Mouse (Mus musculus) stomach, embryonic 15.5 days (tissue): ENCODE measurements around the gene Vav3. TPM values are rescaled to one million over a fixed set of nuclear protein-coding genes. Genes with fewer than 3 reads are reported as not detected.

ENCODE experiments used
- ATAC-seq: fragments of 200-750 bp; cut with Nextera tagmentation; 2 replicates; pipeline ENCODE4 v1.8.0; 2017; ENCODE audit warnings: low read depth, moderate number of reproducible peaks, moderate TSS enrichment; ENCODE audit not compliant: insufficient read depth, low FRiP score
- H3K27ac ChIP-seq: fragments of 300-500 bp; sonication (generic); 2 replicates; pipeline ENCODE4 v1.5.1; 2015; ENCODE audit warnings: mild to moderate bottlenecking, inconsistent platforms
- H3K27me3 ChIP-seq: fragments of 300-500 bp; sonication (generic); replicated peaks from 2 replicates; pipeline ENCODE4 v1.6.1; 2015; ENCODE audit warnings: inconsistent platforms
- H3K36me3 ChIP-seq: fragments of 300-500 bp; sonication (generic); 2 replicates; pipeline ENCODE4 v1.6.1; 2015; ENCODE audit warnings: inconsistent platforms
- H3K4me1 ChIP-seq: fragments of 300-500 bp; sonication (generic); 2 replicates; pipeline ENCODE4 v1.6.1; 2015; ENCODE audit warnings: inconsistent platforms
- H3K4me2 ChIP-seq: fragments of 300-500 bp; sonication (generic); 2 replicates; pipeline ENCODE4 v1.6.1; 2015; ENCODE audit warnings: mild to moderate bottlenecking, inconsistent platforms
- H3K4me3 ChIP-seq: fragments of 300-500 bp; sonication (generic); replicated peaks from 2 replicates; pipeline ENCODE4 v1.5.1; 2015; ENCODE audit warnings: inconsistent platforms
- H3K9ac ChIP-seq: fragments of 300-500 bp; sonication (generic); 2 replicates; pipeline ENCODE4 v1.6.1; 2015; ENCODE audit warnings: inconsistent platforms
- H3K9me3 ChIP-seq: fragments of 300-500 bp; sonication (generic); 2 replicates; pipeline ENCODE4 v1.6.1; 2016; ENCODE audit warnings: inconsistent platforms
- WGBS: fragments of 180-500 bp; shearing (Covaris S2); methylation state at CpG from one replicate; pipeline ENCODE4 v1.1.7; 2015; 5-methylcytosine and 5-hydroxymethylcytosine counted together
- polyA plus RNA-seq: library from polyadenylated mRNA; unstranded; fragments of >200 nt; fragmentation: Nextera tagmentation; extraction: Ambion mirVana; gene quantifications from 2 replicates; pipeline ENCODE4 v1.2.1, GENCODE M21; 2015

Vav3 gene
- polyA plus RNA-seq, 1 experiment from 2014 or later, result 17.5 TPM

DNA sequence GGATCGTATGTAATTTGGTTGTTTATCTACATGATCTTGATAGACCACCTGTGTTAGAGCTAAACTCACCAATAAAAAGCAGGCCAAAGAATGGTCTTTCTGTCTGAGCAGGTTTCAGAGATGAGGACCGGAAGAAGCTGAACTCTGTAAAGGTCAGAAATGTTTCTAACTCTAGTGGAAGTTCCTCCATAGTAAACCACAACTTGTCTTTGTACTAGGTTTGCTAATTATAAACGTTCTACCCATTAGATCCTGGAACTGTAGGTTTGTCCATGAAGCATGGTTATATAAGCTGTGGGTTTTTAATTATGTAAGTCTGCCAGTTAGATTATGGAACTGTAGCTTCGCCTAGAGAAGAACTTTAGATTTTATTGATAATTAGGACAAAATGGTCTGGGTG lies 20.3 kb downstream of the Vav3 start:
- Histone ChIP-seq H3K9ac (no peak overlapping the region), H3K4me2 (no peak overlapping the region), H3K36me3 (no peaks in the 10 kb centered on the region), H3K4me3 (no peak overlapping the region), H3K27ac (no peak overlapping the region), H3K27me3 (no peaks in the 10 kb centered on the region), H3K9me3 (no peaks in the 10 kb centered on the region), H3K4me1 (no peaks in the 10 kb centered on the region)
- WGBS, result 53% methylated on average over 4 of the region's 4 CpGs
- no peak for ATAC-seq

DNA sequence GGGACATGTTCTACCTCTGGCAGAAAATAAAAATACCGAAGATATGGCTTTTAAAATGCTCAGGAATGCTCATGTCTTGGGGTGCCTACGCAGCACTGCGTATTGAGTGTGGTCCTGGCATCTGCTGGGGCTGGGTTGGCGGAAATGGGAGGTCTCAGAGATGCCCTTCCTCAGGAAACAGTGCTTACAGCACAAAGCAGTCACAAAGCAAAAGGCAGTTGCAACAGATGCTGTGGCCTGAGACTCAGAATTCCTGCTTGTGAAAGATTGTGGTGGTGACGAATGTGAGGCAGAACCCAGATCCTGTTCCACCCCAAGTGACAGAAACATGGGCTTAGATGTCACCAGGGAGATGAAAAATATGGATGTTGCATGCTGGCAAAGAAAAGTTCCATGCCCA lies 21.4 kb downstream of the Vav3 start:
- 71% methylated on average over 5 of the region's 5 CpGs for WGBS
- ATAC-seq, result no peak
- Histone ChIP-seq H3K4me1 (no peaks in the 10 kb centered on the region), H3K4me2 (no peak overlapping the region), H3K36me3 (no peaks in the 10 kb centered on the region), H3K27me3 (no peaks in the 10 kb centered on the region), H3K9me3 (no peaks in the 10 kb centered on the region), H3K27ac (no peak overlapping the region), H3K4me3 (no peak overlapping the region), H3K9ac (no peak overlapping the region)

DNA sequence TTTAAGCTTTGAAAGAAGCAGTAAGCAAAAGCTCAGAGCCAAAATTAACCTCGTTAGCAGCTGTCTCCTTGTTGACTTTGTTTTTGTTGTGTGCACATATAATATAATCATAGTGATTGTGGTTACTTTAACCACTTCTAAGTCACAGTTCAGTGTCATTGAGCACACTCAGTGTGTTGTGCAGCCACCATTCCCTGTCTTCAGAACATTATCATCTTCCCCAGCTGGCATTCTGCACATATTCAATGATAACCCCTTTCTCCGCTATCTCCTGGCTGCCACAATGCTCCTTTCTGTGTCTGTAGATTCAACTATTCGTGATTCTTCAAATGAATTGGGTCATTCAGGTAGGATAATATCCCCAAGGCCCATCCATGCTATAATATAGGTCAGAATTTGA lies 21.9 kb downstream of the Vav3 start:
- no peaks in the 10 kb centered on the region for H3K4me1 ChIP-seq
- no peaks in the 10 kb centered on the region for H3K36me3 ChIP-seq
- WGBS, result 74% methylated on average over 3 of the region's 3 CpGs
- no peak for ATAC-seq
- no peak overlapping the region for H3K27ac ChIP-seq
- H3K9ac ChIP-seq, result no peak overlapping the region
- H3K27me3 ChIP-seq, result no peaks in the 10 kb centered on the region
- no peak overlapping the region for H3K4me2 ChIP-seq
- no peaks in the 10 kb centered on the region for H3K9me3 ChIP-seq
- H3K4me3 ChIP-seq, result no peak overlapping the region

DNA sequence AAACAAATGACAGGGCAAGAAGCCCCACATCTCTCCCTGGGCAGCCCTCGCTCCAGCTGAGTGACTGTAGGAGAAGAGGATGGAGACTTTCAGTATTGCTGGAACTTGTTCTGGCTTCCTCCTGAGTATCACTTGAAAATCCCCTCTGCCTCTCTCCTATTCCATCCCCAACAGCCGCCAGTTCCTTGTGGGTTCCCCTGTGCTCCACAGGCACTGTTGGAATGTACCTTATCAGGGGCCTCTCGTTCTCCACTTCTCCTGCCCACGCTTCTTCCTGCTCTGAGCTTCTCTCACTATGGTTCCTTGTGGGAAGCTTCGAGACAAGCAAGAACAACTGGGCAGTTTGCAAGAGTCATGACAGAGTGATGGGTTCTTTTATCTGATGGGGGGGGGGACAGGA lies 23.1 kb downstream of the Vav3 start:
- no peak overlapping the region for H3K4me2 ChIP-seq
- H3K27me3 ChIP-seq, result no peaks in the 10 kb centered on the region
- H3K27ac ChIP-seq, result no peak overlapping the region
- 45% methylated on average over 5 of the region's 5 CpGs for WGBS
- H3K4me1 ChIP-seq, result no peaks in the 10 kb centered on the region
- no peaks in the 10 kb centered on the region for H3K9me3 ChIP-seq
- H3K4me3 ChIP-seq, result no peak overlapping the region
- no peak for ATAC-seq
- H3K9ac ChIP-seq, result no peak overlapping the region
- no peaks in the 10 kb centered on the region for H3K36me3 ChIP-seq

DNA sequence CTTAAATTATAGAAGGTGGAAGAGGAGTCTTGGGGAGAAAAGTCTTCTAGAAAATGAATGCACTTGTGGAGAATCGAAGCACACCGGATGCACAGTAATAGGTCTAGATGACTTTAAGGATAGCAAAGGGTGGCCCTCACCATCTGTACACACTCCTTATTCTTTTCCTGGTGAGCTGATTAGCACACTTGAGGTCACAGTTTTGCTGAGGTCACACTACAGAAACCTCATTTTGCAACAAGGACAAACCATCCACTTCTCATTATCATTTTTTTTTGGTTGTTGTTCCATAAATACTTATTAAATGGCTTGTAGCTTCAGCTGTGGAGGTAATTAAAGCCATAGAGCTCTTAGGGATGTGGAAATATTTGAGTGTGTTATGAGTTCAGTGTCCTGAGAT lies 25.4 kb downstream of the Vav3 start:
- Histone ChIP-seq H3K36me3 (no peaks in the 10 kb centered on the region), H3K27me3 (no peaks in the 10 kb centered on the region), H3K27ac (no peak overlapping the region), H3K9me3 (no peaks in the 10 kb centered on the region), H3K4me3 (no peak overlapping the region), H3K4me2 (no peak overlapping the region), H3K4me1 (no peaks in the 10 kb centered on the region), H3K9ac (no peak overlapping the region)
- no peak for ATAC-seq
- WGBS, result 91% methylated on average over 2 of the region's 2 CpGs

DNA sequence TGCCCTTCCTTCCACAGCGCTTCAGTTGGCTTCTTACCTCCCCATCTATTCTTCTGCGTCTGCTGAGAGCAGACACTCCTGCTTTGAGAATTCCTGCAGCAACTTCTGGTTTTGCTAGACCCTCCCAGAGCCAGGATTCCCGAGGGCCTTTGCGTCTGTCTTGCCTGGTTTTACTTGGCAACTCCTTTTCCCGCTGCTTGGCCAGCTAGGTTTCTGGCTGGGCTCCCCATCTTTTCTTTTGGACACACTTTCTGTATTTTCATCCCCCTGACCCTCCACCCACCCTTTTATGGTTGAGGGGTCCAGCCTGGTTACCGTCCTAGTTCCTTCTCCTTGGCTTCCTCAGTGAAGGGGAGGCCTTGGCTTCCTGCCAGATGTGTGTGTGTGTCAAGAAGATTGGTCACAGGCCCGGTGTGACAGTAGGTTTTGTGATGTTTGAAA lies 26.0 kb downstream of the Vav3 start:
- Histone ChIP-seq H3K4me1 (no peaks in the 10 kb centered on the region), H3K4me3 (no peak overlapping the region), H3K9me3 (no peaks in the 10 kb centered on the region), H3K27ac (no peak overlapping the region), H3K36me3 (no peaks in the 10 kb centered on the region), H3K4me2 (no peak overlapping the region), H3K9ac (no peak overlapping the region), H3K27me3 (no peaks in the 10 kb centered on the region)
- WGBS, result 39% methylated on average over 7 of the region's 7 CpGs
- no peak for ATAC-seq

DNA sequence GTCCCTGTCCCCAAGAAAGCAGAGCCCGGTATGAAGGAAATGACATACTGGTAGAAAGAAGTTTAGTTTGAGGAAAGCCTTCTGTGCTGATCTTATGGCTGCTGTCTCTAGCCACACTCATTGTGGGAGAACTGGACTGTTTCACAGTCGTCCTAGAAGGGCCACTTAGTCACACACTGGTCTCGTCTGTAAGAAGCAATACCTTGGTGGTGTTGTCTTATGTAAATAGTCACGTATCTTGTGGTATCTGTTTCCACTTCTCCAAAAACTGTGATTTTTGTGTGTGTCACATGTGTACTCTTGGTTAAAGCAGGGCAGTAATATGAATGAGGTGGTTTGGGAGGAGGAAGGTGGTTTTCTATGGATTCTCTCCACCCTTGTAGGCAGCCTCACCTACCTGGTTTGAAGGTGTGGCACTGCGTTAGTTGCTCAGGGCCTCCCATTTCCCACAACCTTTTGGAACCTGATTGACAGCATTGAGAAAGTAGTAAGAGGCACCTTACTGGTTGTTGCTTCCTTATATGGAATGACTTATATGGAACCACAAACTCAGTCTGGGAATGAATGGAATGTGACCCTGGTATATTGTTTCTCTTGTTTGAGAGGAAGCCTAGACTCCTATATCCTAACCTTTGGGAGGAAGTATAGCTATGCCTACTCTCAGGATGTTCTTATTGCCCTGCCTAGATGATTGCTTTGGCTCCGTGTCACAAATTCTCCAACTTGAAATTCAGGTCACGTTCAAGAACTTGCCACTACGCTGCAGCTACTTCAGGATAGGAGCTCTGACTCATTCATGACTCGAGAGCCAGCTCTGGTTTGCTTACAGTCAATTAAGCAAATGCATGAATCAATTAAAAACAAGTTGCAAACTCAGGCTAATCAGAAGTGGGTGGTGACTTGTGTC lies 28.2 kb downstream of the Vav3 start:
- no peak; the same call in 1 of the 2 replicates for ATAC-seq
- Histone ChIP-seq H3K9ac (no peak overlapping the region), H3K4me1 (no peaks in the 10 kb centered on the region), H3K4me3 (no peak overlapping the region), H3K9me3 (no peaks in the 10 kb centered on the region), H3K27me3 (no peaks in the 10 kb centered on the region), H3K27ac (no peak overlapping the region), H3K36me3 (no peaks in the 10 kb centered on the region), H3K4me2 (no peak overlapping the region)
- WGBS, result 64% methylated on average over 9 of the region's 9 CpGs

DNA sequence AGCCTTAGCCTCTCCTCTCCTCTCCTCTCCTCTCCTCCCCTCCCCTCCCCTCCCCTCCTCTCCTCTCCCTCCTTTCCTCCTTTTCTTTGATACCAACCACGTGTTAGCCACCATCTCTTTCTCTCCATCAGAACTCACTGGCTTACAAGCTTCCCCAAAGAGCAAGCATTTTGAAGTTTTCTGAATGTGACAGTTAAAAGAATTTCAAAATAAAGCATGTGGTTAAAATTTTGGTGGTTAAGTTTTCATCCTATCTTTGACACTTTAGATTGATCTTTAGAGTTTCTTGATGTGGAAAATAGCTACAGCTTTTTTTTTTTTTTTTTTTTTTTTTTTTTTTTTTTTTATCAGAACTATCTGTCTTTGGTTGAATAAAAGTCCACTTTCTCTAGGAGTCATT lies 31.1 kb downstream of the Vav3 start:
- Histone ChIP-seq H3K4me3 (no peak overlapping the region), H3K9ac (no peak overlapping the region), H3K36me3 (no peaks in the 10 kb centered on the region), H3K4me2 (no peak overlapping the region), H3K4me1 (no peaks in the 10 kb centered on the region), H3K27me3 (no peaks in the 10 kb centered on the region), H3K9me3 (no peaks in the 10 kb centered on the region), H3K27ac (no peak overlapping the region)
- 0% methylated on average over 1 of the region's 1 CpGs for WGBS
- no peak for ATAC-seq

DNA sequence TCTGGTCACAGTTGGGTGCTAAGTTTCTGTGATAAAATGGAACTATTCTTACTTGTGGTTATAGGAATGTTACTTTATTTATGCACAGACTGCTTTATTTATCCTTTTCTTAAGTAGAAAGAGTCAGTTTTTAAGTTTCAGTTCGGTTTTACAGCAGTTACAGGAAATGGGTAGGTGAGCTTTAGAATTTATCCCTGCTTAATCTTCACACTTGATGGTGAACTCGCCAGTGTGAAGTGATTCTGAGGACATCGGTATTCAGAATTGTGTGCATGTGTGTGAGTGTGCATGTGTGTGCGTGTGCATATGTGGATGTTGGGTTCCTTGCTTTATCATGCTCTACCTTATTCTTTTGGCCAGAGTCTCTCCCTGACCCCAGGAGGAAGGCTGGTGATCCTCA lies 32.2 kb downstream of the Vav3 start:
- 85% methylated on average over 4 of the region's 4 CpGs for WGBS
- Histone ChIP-seq H3K27me3 (no peaks in the 10 kb centered on the region), H3K27ac (no peak overlapping the region), H3K9ac (no peak overlapping the region), H3K36me3 (no peaks in the 10 kb centered on the region), H3K4me2 (no peak overlapping the region), H3K9me3 (no peaks in the 10 kb centered on the region), H3K4me1 (no peaks in the 10 kb centered on the region), H3K4me3 (no peak overlapping the region)
- ATAC-seq, result no peak

DNA sequence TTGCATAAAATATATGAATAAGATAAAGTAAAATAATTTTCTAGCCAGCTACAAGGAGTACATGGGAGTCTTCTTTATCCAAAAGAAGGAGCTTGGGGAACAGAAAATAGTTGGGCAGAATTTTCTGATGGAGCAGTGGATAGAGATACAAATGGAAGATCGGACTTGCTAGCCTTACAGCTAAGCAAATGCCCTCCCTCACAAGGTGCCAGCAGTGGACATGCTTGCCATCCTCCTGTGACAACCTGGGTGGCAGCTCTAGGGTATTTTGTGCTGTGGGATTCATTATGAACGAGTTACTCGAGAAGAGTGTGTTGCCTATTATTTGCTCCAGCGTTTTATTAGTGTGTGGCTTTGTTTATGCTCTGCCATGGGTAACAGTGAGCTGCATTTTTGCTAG lies 37.8 kb downstream of the Vav3 start:
- ATAC-seq, result no peak
- H3K27me3 ChIP-seq, result no peaks in the 10 kb centered on the region
- H3K9ac ChIP-seq, result no peak overlapping the region
- H3K9me3 ChIP-seq, result no peaks in the 10 kb centered on the region
- H3K4me1 ChIP-seq, result no peaks in the 10 kb centered on the region
- WGBS, result 78% methylated on average over 4 of the region's 4 CpGs
- no peaks in the 10 kb centered on the region for H3K36me3 ChIP-seq
- H3K27ac ChIP-seq, result no peak overlapping the region
- H3K4me3 ChIP-seq, result no peak overlapping the region
- no peak overlapping the region for H3K4me2 ChIP-seq

DNA sequence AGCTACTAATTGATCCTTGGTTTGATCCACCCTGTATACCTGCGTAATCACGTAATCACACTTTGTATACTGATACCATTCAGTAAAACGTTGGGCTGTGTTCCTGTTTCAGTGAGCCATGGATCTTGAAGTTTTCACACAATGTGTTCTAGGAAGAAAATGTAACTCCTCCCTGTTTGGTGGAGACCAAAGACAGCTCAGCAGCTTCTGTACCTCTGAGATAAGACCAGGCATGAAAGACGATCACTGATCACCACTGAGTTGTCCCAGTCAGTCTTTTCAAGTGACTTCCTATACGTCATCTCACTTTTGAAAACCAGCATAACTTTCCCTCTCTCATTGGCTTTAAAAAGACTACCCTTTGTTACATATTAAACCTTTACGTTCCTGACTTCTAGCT lies 38.2 kb downstream of the Vav3 start:
- H3K9ac ChIP-seq, result no peak overlapping the region
- ATAC-seq, result peak; percentile 81; the same call in 1 of the 2 replicates
- 73% methylated on average over 6 of the region's 6 CpGs for WGBS
- no peaks in the 10 kb centered on the region for H3K9me3 ChIP-seq
- no peaks in the 10 kb centered on the region for H3K27me3 ChIP-seq
- H3K4me1 ChIP-seq, result no peaks in the 10 kb centered on the region
- H3K4me3 ChIP-seq, result no peak overlapping the region
- H3K36me3 ChIP-seq, result no peaks in the 10 kb centered on the region
- no peak overlapping the region for H3K27ac ChIP-seq
- no peak overlapping the region for H3K4me2 ChIP-seq

DNA sequence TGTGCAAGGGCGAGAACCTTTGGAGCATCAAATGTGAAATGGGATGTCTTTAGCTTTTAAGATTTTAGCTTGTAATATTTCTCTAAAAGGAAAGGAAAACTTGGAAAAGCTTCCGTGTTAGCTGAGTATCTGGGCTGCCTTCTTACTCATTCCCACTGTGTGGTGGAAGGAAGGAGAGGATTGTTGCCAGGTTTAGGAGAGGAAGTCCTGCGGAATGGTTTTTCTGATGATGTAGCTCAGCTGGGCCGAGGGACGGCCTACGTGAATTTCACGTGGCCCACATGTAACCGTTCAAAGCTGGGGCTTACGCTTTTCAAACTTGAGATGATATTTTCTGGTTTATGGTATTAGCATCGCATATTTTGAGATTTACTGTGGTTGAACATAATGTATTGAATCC lies 48.3 kb downstream of the Vav3 start:
- WGBS, result 78% methylated on average over 10 of the region's 10 CpGs
- ATAC-seq, result no peak
- Histone ChIP-seq H3K36me3 (no peaks in the 10 kb centered on the region), H3K27ac (no peak overlapping the region), H3K4me3 (no peak overlapping the region), H3K4me1 (no peaks in the 10 kb centered on the region), H3K9ac (no peak overlapping the region), H3K9me3 (no peaks in the 10 kb centered on the region), H3K27me3 (no peaks in the 10 kb centered on the region), H3K4me2 (no peak overlapping the region)

DNA sequence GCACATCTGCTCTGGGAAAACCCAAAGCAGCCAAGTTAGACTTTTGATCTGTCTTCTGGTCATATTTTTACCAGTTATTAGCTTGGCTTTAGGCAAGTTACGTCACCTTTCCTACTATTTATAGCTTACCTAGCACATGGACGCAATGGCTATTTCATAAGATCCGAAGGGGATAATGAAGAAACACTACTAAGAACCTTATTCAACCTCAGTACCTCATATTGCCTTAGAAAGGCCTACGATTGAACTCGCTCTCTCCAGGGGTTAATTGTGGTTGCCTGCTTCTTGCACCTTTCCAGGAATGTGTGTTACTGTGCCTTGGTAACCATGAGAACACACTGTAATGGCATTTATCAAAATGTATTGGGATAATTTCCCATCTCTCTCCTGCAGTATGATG lies 61.1 kb downstream of the Vav3 start:
- no peaks in the 10 kb centered on the region for H3K36me3 ChIP-seq
- H3K4me2 ChIP-seq, result no peak overlapping the region
- H3K27me3 ChIP-seq, result no peaks in the 10 kb centered on the region
- no peaks in the 10 kb centered on the region for H3K9me3 ChIP-seq
- 89% methylated on average over 5 of the region's 5 CpGs for WGBS
- no peaks in the 10 kb centered on the region; the same call in 1 of the 2 replicates for H3K4me1 ChIP-seq
- no peak for ATAC-seq
- H3K9ac ChIP-seq, result no peak overlapping the region
- H3K4me3 ChIP-seq, result no peak overlapping the region
- H3K27ac ChIP-seq, result no peak overlapping the region
